Mouse (Mus musculus) kidney, embryonic 16.5 days (tissue): ENCODE measurements at regions not wholly inside any gene's neighbourhood (a gene's known extent, or its start where the extent isn't known, plus 50 kb on each side); places are given as distances from the start of the nearest gene placed in this dataset.

Source experiments
- ATAC-seq: fragments of 200-750 bp; cut with Nextera tagmentation; 2 replicates; pipeline ENCODE4 v1.8.0; 2017; ENCODE audit warnings: moderate TSS enrichment; ENCODE audit not compliant: low FRiP score, low TSS enrichment
- H3K27ac ChIP-seq: fragments of 300-500 bp; sonication (generic); 2 replicates; pipeline ENCODE4 v1.5.1; 2014; ENCODE audit warnings: low read length
- H3K27me3 ChIP-seq: fragments of 300-500 bp; sonication (generic); 2 replicates; pipeline ENCODE4 v1.6.1; 2014; ENCODE audit warnings: low read length, control low read depth, mixed read lengths; ENCODE audit not compliant: insufficient read depth
- H3K36me3 ChIP-seq: fragments of 300-500 bp; sonication (generic); 2 replicates; pipeline ENCODE4 v1.6.1; 2014; ENCODE audit warnings: low read length, control low read depth, mixed read lengths; ENCODE audit not compliant: insufficient read depth
- H3K4me1 ChIP-seq: fragments of 300-500 bp; sonication (generic); 2 replicates; pipeline ENCODE4 v1.6.1; 2014; ENCODE audit warnings: low read length, control low read depth, mixed read lengths; ENCODE audit not compliant: insufficient read depth
- H3K4me2 ChIP-seq: fragments of 300-500 bp; sonication (generic); replicated peaks from 2 replicates; pipeline ENCODE4 v1.6.1; 2014; ENCODE audit warnings: low read depth, low read length
- H3K4me3 ChIP-seq: fragments of 300-500 bp; sonication (generic); 2 replicates; pipeline ENCODE4 v1.5.1; 2014; ENCODE audit warnings: mild to moderate bottlenecking, low read length
- H3K9ac ChIP-seq: fragments of 300-500 bp; sonication (generic); replicated peaks from 2 replicates; pipeline ENCODE4 v1.6.1; 2014; ENCODE audit warnings: low read length
- H3K9me3 ChIP-seq: fragments of 300-500 bp; sonication (generic); 2 replicates; pipeline ENCODE4 v1.6.1; 2016; ENCODE audit warnings: low read length, control low read depth
- WGBS: fragments of 180-500 bp; shearing (Covaris S2); extraction: QIAGEN DNeasy Blood & Tissue Kit; methylation state at CpG from one replicate; pipeline ENCODE4 v1.1.7; 2014; 5-methylcytosine and 5-hydroxymethylcytosine counted together

- 93% methylated on average over 6 of the region's 6 CpGs for WGBS
Measured at GRCm38 (mm10) chr17:80799061-80799460, 70.8 kb upstream of the Map4k3 start.

DNA sequence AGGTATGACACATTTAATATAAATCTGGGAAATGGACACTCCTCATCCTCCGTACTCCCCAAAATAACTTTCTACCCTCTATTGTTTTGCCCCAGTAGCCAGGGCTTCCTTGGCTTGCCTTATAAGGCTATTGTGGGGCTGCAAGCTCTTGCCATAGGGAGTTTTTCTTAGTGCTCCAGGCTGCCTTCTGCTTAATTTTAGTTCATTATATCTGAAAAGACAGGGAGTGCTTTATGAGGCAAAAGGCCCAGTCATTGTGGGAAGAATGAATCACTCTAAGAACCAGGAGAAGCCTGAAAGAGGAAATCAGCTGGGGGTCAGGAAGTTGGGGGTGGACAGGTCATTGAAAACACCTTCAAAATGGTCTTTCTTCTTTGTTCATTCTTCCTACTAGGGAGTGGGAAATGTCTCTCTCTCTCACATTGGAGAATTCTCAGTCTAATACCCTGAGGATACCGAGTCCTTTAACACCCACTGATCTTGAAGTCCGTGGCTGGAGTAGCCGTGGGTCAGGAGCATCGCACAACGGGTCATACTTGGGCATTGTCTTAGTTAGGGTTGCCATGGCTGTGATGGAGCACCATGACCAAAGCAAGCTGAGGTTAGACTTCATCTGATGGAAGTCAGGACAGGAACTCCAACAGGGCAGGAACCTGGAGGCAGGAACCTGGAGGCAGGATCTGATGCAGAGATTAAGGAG is 70.1 kb upstream of the Map4k3 start:
- WGBS, result 86% methylated on average over 6 of the region's 6 CpGs
- H3K4me3 ChIP-seq, result no peak overlapping the region
- H3K4me1 ChIP-seq, result peaks cover 25% of the 10 kb centered on the region
- no peak for ATAC-seq
- no peaks in the 10 kb centered on the region for H3K27me3 ChIP-seq
- no peaks in the 10 kb centered on the region for H3K9me3 ChIP-seq
- no peak overlapping the region for H3K27ac ChIP-seq
- H3K9ac ChIP-seq, result no peak overlapping the region
- H3K4me2 ChIP-seq, result no peak overlapping the region
- H3K36me3 ChIP-seq, result no peaks in the 10 kb centered on the region

More at GRCm38 (mm10) chr17:80799061-80799460, 70.8 kb upstream of the Map4k3 start:
- peaks cover 29% of the 10 kb centered on the region for H3K4me1 ChIP-seq
- H3K36me3 ChIP-seq, result no peaks in the 10 kb centered on the region
- ATAC-seq, result no peak
- H3K9ac ChIP-seq, result no peak overlapping the region
- H3K27ac ChIP-seq, result no peak overlapping the region
- no peaks in the 10 kb centered on the region for H3K27me3 ChIP-seq
- H3K9me3 ChIP-seq, result no peaks in the 10 kb centered on the region
- no peak overlapping the region for H3K4me3 ChIP-seq
- H3K4me2 ChIP-seq, result no peak overlapping the region

DNA sequence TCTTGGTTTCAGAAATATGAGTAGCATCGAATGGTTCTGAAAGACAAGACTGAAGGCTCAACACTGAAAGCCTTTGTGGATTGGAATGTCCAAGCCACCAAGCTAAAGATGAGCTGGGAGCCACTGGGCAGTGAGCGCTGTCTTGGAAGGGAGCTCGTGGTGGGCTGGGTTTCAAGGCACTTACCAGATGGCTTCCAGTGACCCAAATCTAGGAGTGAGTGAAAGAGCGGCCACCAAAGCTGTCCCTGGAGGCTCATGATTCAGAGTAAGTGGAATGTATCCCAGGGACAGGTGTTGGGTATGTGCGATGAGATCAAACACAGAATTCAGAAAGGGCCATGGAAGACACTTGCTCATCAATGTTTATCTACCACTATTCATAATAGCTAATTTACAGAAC is 68.5 kb upstream of the Map4k3 start:
- no peak overlapping the region for H3K4me2 ChIP-seq
- H3K27me3 ChIP-seq, result no peaks in the 10 kb centered on the region
- no peak overlapping the region for H3K27ac ChIP-seq
- H3K36me3 ChIP-seq, result no peaks in the 10 kb centered on the region
- H3K9me3 ChIP-seq, result no peaks in the 10 kb centered on the region
- WGBS, result 81% methylated on average over 5 of the region's 5 CpGs
- no peak overlapping the region for H3K4me3 ChIP-seq
- no peak for ATAC-seq
- no peak overlapping the region for H3K9ac ChIP-seq
- H3K4me1 ChIP-seq, result peaks cover 15% of the 10 kb centered on the region

GRCm38 (mm10) chr17:80796386-80796785 is 68.1 kb upstream of the Map4k3 start:
- peaks cover 11% of the 10 kb centered on the region for H3K4me1 ChIP-seq
- H3K9ac ChIP-seq, result no peak overlapping the region
- no peak overlapping the region for H3K4me2 ChIP-seq
- 90% methylated on average over 8 of the region's 8 CpGs for WGBS
- H3K36me3 ChIP-seq, result no peaks in the 10 kb centered on the region
- no peaks in the 10 kb centered on the region for H3K27me3 ChIP-seq
- no peak overlapping the region for H3K4me3 ChIP-seq
- ATAC-seq, result no peak
- no peaks in the 10 kb centered on the region for H3K9me3 ChIP-seq
- no peak overlapping the region for H3K27ac ChIP-seq

DNA sequence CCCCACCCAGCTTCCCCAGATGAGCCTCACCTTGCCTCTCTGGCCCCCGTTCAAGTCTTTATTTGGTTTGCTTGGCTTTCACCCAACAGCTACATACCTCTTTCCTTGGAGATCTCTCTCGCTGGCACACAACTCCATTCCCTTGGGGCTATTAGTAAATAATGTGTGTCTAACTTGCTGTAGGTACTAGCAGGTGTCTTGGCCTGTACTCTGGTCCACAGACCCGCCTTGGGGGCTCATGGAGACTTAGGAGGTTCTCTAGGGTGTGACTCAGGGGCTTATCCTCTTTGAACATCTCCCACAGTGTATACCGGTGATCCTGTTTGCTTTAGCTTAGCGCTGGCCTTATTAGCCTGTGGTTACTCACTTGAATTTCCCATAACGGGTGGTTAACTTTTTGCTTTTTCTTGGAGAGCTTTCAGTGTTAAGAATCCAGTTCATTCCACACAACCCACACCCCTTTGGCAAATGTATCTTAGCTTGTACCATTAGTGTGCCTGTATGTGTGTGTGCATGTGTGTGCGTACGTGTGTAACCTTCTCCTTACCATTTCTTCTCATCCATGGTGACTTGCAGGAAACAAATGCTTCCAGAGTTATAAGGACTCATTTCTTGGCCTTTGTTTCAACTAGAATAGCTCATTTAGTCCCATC is 67.3 kb upstream of the Map4k3 start:
- Histone ChIP-seq H3K27ac (no peak overlapping the region), H3K4me1 (peaks cover 5% of the 10 kb centered on the region), H3K9ac (no peak overlapping the region), H3K9me3 (no peaks in the 10 kb centered on the region), H3K4me2 (no peak overlapping the region), H3K36me3 (no peaks in the 10 kb centered on the region), H3K4me3 (no peak overlapping the region), H3K27me3 (no peaks in the 10 kb centered on the region)
- no peak for ATAC-seq
- 74% methylated on average over 8 of the region's 8 CpGs for WGBS

GRCm38 (mm10) chr17:80792605-80793004 is 64.3 kb upstream of the Map4k3 start:
- Histone ChIP-seq H3K27ac (no peak overlapping the region), H3K9me3 (no peaks in the 10 kb centered on the region), H3K4me2 (no peak overlapping the region), H3K9ac (no peak overlapping the region), H3K4me3 (no peak overlapping the region), H3K36me3 (no peaks in the 10 kb centered on the region), H3K4me1 (peaks cover 5% of the 10 kb centered on the region), H3K27me3 (no peaks in the 10 kb centered on the region)
- ATAC-seq, result no peak
- 65% methylated on average over 4 of the region's 4 CpGs for WGBS

DNA sequence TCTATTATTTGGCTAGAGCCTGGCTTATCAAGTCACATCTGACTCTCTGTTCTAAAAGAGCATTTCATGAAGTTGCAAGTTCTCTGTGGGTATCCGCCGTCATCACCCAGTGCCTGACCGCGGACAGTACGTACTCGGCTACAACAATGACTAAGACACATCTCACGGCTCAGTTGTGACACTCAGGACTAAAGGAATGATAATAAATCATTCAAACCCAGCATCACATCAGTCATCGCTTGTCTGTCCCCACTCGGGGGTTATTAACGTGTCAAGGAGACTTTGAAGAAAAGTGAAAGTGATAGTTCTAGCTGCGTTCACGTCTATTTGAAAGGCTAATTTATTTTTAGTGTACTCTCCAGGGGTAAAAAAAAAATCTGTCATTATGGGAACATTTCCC is 61.4 kb upstream of the Map4k3 start:
- WGBS, result 79% methylated on average over 12 of the region's 12 CpGs
- peaks cover 30% of the 10 kb centered on the region for H3K4me1 ChIP-seq

DNA sequence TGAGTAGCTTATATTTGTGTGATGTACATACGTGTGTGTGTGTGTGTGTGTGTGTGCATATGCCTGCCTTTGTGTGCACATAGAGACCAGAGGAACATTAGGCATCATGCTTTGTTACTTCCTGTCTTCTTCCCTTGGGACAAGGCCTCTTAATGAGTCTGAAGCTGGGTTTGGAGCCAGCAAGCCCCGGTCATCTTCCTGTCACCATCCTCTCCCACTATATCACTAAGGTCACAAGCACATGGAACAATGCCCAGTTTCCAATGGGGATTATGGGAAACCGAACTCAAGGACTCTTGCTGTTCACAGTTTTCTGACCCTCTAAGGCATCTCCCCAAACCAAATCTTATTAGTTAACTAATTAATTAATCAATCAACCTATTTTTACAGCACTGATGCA is 60.7 kb upstream of the Map4k3 start:
- WGBS, result 75% methylated on average over 3 of the region's 3 CpGs
- Histone ChIP-seq H3K9me3 (no peaks in the 10 kb centered on the region), H3K9ac (no peak overlapping the region), H3K4me1 (peaks cover 36% of the 10 kb centered on the region), H3K36me3 (no peaks in the 10 kb centered on the region), H3K4me3 (no peak overlapping the region), H3K4me2 (no peak overlapping the region), H3K27me3 (no peaks in the 10 kb centered on the region), H3K27ac (peak overlapping the region; percentile 43; the same call in 1 of the 2 replicates)
- ATAC-seq, result no peak

More for the DNA sequence above, 61.4 kb upstream of the Map4k3 start:
- H3K9me3 ChIP-seq, result no peaks in the 10 kb centered on the region
- no peak overlapping the region for H3K4me3 ChIP-seq
- no peak for ATAC-seq
- H3K27me3 ChIP-seq, result no peaks in the 10 kb centered on the region
- H3K9ac ChIP-seq, result no peak overlapping the region
- H3K27ac ChIP-seq, result no peak overlapping the region
- no peaks in the 10 kb centered on the region for H3K36me3 ChIP-seq
- H3K4me2 ChIP-seq, result no peak overlapping the region

DNA sequence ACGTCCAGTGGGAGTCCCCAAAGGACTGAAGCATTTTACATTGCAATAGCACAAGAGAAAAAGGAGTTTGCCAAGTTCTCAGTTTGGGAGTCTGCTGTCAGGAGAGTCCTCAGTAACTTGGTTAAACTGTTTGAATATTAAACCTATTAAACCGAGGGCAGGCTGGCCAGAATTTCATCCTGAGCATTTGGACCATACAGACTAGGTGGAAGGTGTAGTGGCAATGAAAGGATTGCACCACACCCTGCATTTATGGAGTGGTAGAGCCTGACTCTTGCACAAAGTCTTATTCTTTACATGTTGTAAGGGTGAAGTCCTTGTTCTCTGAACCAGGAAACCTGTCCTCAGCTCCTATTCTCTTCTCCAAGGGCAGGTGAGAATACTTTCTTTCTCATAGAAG is 58.6 kb upstream of the Map4k3 start:
- Histone ChIP-seq H3K9ac (no peak overlapping the region), H3K4me3 (no peak overlapping the region), H3K9me3 (no peaks in the 10 kb centered on the region), H3K27ac (peak overlapping the region; percentile 89), H3K4me2 (no peak overlapping the region), H3K27me3 (no peaks in the 10 kb centered on the region), H3K36me3 (no peaks in the 10 kb centered on the region), H3K4me1 (peaks cover 40% of the 10 kb centered on the region)
- ATAC-seq, result peak; percentile 81
- 38% methylated on average over 2 of the region's 2 CpGs for WGBS

- Histone ChIP-seq H3K27ac (peak overlapping the region; percentile 89), H3K27me3 (no peaks in the 10 kb centered on the region), H3K4me1 (peaks cover 40% of the 10 kb centered on the region), H3K9ac (no peak overlapping the region), H3K4me3 (no peak overlapping the region), H3K36me3 (no peaks in the 10 kb centered on the region), H3K4me2 (no peak overlapping the region), H3K9me3 (no peaks in the 10 kb centered on the region)
- WGBS, result 38% methylated on average over 8 of the region's 8 CpGs
- peak; percentile 50 for ATAC-seq
Measured at GRCm38 (mm10) chr17:80786061-80786851, 58.0 kb upstream of the Map4k3 start.
